Mouse (Mus musculus) common myeloid progenitor, adult 5-6 weeks (primary cell): ENCODE results near the gene Lrmda. TPM values are rescaled to one million over a fixed set of nuclear protein-coding genes. Genes with fewer than 3 reads are reported as not detected.

Experiments used
- ATAC-seq: replicated peaks from 2 replicates; pipeline ENCODE4 v1.8.0; 2016; ENCODE audit warnings: low read depth, mild to moderate bottlenecking, moderate TSS enrichment, inconsistent platforms; ENCODE audit not compliant: poor library complexity, severe bottlenecking
- total RNA-seq: library from RNA; stranded (forward); fragments of 200-1000, 187-1606 nt; gene quantifications from 2 replicates; pipeline ENCODE4 v1.2.3, GENCODE M21; 2017

Gene Lrmda
- total RNA-seq, 1 experiment from 2014 or later = 13.2 TPM

DNA sequence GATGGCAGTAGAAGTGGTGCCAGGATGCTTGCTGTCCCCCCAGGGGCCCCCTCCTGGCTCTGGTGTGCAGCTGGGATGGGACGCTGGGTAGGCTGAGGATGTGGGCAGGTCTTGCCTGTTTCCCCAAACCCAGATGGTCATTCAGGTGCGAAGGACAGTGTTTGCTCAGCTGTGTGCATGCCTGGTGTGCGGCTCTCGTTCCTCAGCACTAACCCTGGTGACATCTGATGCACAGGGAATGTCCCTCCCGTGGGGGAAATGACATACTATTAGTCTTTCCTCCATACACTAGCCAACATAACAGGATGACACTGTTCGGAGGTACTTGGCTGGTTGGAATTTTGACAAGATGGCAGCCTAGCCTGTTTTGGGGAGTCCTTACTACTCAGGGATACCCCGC is 69.8 kb downstream of the Lrmda start:
- ATAC-seq = no peak

DNA sequence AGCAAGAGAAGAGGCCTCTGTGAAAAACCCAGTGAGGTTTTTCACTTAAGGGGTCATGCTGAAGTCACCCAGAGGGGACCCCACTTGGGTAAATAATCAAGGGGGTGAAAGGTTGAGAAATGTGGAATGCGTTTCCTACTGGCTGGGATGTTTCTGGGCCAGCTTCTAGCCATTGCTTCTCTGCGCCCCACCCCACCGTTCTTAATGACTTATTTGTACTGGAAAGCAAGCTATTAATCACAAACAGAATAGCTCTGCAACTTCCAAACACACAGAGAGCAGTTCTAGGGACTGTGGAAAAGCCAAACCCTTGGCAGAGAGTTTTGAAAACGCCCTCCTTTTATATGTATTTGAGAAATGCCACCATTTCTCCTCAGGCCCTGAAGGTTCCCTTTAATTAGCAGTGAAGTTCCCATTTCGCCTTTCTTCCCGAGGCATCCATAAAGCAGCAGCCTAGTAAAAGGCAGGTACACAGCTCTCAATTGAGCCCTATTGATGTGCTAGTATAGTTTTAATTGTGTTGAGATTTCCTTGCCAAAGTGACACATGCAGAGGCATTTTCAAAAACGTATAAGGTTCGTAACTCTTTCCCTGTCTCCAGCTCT is 70.5 kb downstream of the Lrmda start:
- ATAC-seq = no peak

- ATAC-seq = no peak
These were observed 71.3 kb downstream of the Lrmda start for GRCm38 (mm10) chr14:22090778-22091211.

DNA sequence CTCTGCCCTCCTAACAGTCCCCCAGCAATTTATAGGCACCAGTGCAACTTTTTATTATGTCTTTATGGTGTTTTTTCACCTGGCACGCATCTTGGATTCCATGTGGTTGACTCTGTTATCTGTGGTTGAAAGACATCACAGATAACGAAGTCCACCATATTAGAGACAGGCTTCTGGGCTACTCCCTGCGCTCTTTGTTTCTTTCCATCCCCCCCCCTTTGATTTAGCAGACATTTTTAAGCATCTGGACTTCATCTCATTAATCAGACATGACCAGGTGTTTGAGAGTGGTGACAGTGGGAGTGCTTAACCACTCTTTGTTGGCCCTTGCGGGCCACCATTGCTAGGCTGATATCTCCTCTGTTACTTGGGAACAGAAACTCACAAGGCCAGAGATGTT is 71.8 kb downstream of the Lrmda start:
- ATAC-seq = no peak

DNA sequence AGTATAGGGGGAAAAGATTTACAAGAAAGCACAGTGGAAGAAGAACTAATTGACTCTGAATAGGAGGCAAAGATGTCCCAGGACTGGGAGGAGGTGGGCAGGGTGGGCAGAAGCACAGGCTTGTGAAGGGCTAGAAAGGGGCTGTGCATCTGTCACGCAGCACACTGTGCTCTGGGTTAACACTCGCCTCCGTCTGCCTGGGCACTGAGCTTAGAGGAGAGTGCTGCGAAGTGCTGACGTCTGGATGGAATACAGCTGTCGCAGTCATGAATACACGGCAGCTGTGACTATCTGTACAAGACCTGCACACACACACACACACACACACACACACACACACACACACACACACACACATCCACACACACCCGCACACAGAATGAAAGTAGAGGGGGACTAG is 73.6 kb downstream of the Lrmda start:
- no peak for ATAC-seq

DNA sequence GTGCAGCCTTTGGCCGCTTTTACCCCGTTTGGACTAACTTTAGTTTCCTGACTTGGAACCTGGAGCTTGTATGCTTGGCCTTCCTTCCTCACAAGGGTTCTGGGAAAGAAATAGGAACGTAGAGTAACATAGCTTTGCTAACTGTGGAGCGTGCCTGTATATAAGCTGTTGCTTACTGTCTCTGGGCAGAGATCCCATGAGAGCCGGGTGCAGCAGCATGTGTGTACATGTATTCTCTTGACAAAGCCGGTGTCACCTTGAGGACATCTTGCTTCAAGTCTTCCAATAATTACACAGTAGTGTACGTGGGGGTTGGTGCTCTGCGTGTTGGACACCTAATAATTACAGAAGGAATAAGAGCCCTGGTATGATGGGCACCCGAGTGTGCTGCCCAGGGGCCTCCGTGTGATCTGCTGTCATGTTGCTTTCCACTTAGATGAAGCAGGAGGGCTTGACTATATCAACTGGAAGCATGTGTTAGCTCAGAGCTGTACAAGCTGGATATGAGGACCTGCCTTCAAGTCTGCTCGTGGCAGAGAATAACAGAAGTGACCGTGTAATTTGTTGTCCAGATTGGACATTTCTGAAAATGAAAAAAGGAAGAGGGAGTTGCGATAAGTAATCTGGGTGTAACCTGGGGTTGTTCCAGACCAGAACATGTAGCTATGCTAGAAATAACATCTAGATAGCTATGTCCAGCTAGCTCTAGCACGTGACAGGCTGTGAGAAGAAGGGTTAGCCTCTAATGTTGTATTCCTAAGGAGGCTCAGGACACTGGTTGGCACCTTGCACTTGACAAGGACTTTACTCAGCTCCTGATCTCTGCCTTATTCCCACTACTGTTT is 82.7 kb downstream of the Lrmda start:
- no peak for ATAC-seq

- no peak for ATAC-seq
These were observed 86.3 kb downstream of the Lrmda start for GRCm38 (mm10) chr14:22105855-22106254.

GRCm38 (mm10) chr14:22106777-22107176 is 87.3 kb downstream of the Lrmda start:
- ATAC-seq = no peak

GRCm38 (mm10) chr14:22109423-22109822 is 89.9 kb downstream of the Lrmda start:
- no peak for ATAC-seq

GRCm38 (mm10) chr14:22113463-22114361 is 94.2 kb downstream of the Lrmda start:
- ATAC-seq = no peak

DNA sequence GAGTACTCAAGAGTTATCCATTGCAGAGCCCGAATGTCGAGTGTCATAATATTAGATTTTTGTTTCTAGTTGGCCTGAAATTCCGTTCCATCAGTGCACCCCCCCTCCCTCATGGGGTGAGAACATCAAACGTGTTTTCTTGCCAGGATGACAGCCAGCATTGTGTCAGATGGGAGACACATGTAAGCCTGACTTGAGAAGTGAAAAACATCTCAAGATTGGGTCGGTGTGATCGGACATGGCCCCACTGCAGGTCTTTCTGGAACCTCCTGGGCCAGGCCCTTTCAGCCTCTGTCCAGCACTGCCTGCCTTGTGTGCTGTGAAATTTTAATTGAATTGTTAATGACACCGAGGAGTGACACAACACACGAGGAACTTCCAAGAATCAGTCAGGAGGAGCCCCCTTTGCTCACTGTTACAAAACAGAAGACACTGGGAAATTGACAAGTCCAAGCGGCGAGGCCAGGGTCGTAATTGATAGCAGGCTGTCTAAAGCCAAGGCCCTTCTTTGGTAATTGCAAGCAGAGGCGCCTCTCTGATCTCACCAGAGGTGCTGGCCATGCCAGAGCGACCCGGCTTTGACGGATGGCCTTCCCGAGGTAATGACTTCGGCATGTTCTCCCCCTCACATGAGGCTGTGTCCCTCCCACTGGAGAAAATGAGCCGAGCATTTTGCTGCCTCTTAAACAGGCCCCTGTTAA is 95.3 kb downstream of the Lrmda start:
- no peak for ATAC-seq

- ATAC-seq = no peak
These were observed 98.6 kb downstream of the Lrmda start for GRCm38 (mm10) chr14:22118096-22118495.

- no peak for ATAC-seq
These were observed 99.0 kb downstream of the Lrmda start for GRCm38 (mm10) chr14:22118512-22118911.

DNA sequence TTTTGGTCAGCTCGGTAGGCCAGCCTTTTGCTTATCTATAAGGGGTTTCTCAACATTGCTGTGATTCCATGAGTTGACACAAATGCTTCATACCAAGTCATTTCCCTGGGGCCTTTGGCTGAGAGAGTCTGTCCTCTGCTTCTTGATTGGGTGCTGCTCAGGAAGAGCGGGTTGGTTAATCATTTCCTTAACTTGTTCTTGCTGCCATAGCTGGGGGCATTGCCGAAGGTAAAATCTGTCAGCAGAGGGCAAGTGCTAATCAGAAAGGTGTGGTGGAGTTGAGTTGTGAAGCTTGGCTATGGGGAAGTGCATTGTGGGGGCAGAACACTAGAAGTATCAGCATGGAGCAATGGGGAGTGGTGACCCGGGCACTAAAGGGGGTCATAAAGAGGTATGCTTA is 106.8 kb downstream of the Lrmda start:
- ATAC-seq = peak; percentile 60

- no peak for ATAC-seq
These were observed 107.3 kb downstream of the Lrmda start for GRCm38 (mm10) chr14:22126859-22127258.

DNA sequence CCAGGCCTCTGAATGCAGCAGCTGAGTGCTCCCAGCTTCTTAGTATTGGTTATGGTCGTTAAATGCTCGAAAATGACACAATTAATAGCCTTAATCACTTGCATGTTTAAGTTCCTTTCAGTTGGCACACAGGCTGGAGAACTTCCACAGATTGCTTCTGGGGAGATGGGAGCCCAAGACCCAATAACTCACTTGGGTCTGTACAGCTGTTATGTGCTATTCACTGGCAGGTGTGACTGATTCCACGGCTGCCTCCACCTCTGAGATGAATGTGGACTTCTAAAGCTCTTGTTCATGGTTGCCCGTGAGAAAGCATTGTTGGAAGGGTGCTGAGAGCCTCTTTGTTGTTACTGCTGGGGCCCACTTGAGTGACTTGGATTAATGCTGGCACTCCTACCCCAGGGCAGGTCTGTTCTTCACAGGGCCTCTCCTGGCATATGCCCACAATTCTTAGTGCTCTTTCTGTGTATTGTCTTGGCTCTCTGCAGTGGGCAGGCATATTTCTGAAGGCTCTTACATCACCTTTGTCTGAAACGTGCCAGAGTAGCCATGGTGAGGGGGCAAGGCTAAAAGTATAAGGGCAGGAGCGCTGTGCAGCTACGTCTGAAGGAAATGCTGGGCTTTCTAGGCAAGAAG is 111.6 kb downstream of the Lrmda start:
- no peak for ATAC-seq

DNA sequence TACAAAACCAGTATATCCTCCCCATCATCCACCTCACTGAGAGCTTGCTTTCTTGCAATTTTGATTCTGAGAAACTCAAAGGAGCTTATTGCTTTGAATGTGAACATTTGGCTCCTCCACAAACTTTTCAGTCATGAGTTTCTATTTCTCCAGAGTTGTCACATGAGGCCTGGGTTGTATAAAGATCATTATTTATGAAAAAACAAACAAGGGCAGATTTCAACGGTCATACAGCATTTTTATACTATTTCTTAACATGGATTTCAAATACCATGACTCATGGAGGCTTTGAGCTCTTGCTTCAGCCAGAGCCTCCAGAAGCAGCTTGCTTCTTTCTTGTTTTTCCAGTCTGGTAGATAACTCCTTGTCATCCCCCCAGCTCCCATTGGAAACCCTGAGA is 119.8 kb downstream of the Lrmda start:
- ATAC-seq = no peak

DNA sequence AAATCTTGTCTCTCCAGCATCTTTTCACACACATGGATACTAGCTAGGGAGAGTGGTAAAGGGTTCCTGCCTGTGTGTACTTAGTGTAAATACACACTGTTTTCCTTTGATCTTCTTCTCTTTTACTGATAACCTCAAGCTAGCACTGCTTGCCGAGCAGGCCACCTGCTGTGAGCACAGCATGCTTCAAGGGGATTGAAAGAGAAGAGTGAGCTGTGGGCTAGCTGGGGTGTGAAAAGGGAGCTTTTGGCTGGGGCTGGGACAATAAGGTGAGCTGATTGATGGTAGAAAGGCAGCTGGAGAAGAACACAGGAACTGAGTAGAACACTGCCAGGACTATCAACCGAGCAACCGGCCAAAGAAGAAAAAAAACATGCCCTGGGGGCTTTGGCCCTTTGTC is 124.5 kb downstream of the Lrmda start:
- ATAC-seq = no peak

- no peak for ATAC-seq
These were observed 126.4 kb downstream of the Lrmda start for GRCm38 (mm10) chr14:22145863-22146262.
